Mouse (Mus musculus) layer of hippocampus, adult 8-10 months (tissue): ENCODE data around the gene Thyn1. TPM values are rescaled to one million over a fixed set of nuclear protein-coding genes. Genes with fewer than 3 reads are reported as not detected.
A peak's percentile ranks its signal among the peaks of the same experiment; 100 is the strongest.

Source experiments
- DNase-seq, 2 experiments: peaks; one replicate each; pipeline ENCODE4 v3.0.0; 2022; ENCODE audit warnings: low spot score in 2 of 2
- total RNA-seq, 4 experiments: library from RNA; stranded (reverse); gene quantifications; 2 replicates each; pipeline ENCODE4 v1.2.4; 2022

Thyn1 gene
- total RNA-seq: 10 to 100 TPM; 84.4 to 97.1 (median 94.3) TPM

- peak; percentile 95 for DNase-seq
These were observed at the start of gene Thyn1, which contains the start of gene Acad8 for GRCm38 (mm10) chr9:26999461-27000395. Gene Thyn1, plus strand, starts transcription at chr9:26999710. Gene Acad8, minus strand, starts transcription at chr9:26999566.

- DNase-seq: no peak
These were observed 21.8 kb upstream of the Thyn1 start for GRCm38 (mm10) chr9:26977754-26978153.

GRCm38 (mm10) chr9:26978776-26979175 is 20.7 kb upstream of the Thyn1 start:
- no peak for DNase-seq

- DNase-seq: no peak
These were observed 14.4 kb upstream of the Thyn1 start for GRCm38 (mm10) chr9:26985090-26985613.

GRCm38 (mm10) chr9:26985668-26986277 is 13.7 kb upstream of the Thyn1 start:
- no peak for DNase-seq

- DNase-seq: no peak
These were observed 9.3 kb upstream of the Thyn1 start for GRCm38 (mm10) chr9:26990181-26990580.

- DNase-seq: no peak
These were observed 6.4 kb upstream of the Thyn1 start for GRCm38 (mm10) chr9:26993118-26993517.

- DNase-seq: no peak
These were observed 5.6 kb upstream of the Thyn1 start for GRCm38 (mm10) chr9:26993900-26994299.

GRCm38 (mm10) chr9:26997062-26997461 is 2.4 kb upstream of the Thyn1 start:
- DNase-seq: no peak

- DNase-seq: no peak
These were observed 2.0 kb upstream of the Thyn1 start for GRCm38 (mm10) chr9:26997501-26997900.

GRCm38 (mm10) chr9:26998669-26999460 is 645 bp upstream of the Thyn1 start:
- DNase-seq: no peak

- no peak for DNase-seq
These were observed 5.7 kb downstream of the Thyn1 start for GRCm38 (mm10) chr9:27005231-27005630.

GRCm38 (mm10) chr9:27005933-27006332 is 6.4 kb downstream of the Thyn1 start:
- peak; percentile 63 to 79 for DNase-seq

- DNase-seq: no peak
These were observed 7.4 kb downstream of the Thyn1 start for GRCm38 (mm10) chr9:27006866-27007265.

- DNase-seq: no peak
These were observed 9.7 kb downstream of the Thyn1 start for GRCm38 (mm10) chr9:27009231-27009630.

GRCm38 (mm10) chr9:27011572-27011971 is 12.1 kb downstream of the Thyn1 start:
- DNase-seq: no peak

- DNase-seq: no peak
These were observed 19.5 kb downstream of the Thyn1 start for GRCm38 (mm10) chr9:27018961-27019360.

GRCm38 (mm10) chr9:27023681-27024080 is 24.2 kb downstream of the Thyn1 start:
- no peak for DNase-seq

- no peak for DNase-seq
These were observed 27.2 kb downstream of the Thyn1 start for GRCm38 (mm10) chr9:27026708-27027107.

- peak; percentile 63 to 65 for DNase-seq
These were observed 29.7 kb downstream of the Thyn1 start for GRCm38 (mm10) chr9:27029022-27029827.
